22 mouse cellular contexts compared by ENCODE assay signal in the genomic region with DNA sequence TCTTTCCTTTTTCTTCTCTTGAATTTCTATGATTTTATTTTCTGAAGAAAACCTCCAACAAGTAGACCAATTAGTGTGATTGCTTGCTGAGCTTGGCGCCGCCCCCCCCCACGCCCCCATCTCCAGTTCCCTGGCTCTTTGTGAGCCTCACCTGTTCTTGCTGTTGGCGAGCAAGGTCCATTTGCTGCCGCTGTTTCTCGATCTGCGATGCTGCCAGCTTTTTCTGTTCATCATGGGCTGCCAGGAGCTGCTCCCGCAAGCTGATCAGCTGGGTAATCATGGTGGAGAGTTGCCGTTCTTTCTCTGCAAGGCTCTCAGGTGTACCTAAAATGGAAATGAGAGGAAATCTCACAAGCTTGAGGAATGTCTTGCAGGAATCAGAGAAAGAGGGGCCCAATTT.
DNase-seq lines count a peak whose midpoint lies in the region; ATAC-seq and TF ChIP-seq lines count a peak whose summit lies in the region.
"Had no signal": no experiment of that assay in that cellular context is flagged by ENCODE, and none has a peak within 500 bp of the region (broad histone marks: within the 10 kb centered on the region; RNA-seq: fewer than 3 reads in every experiment).

No protein-coding gene starts in this region.

- H3K9ac ChIP-seq in forebrain, postnatal 0 days: no peak overlapping the region
- H3K9ac ChIP-seq in kidney, embryonic 16.5 days (replicated peaks; ENCODE audit: low read length): no peak overlapping the region
- H3K9ac ChIP-seq: heart, embryonic 12.5 days; heart, embryonic 15.5 days; hindbrain, embryonic 14.5 days had no signal

- H3K9me3 ChIP-seq in forebrain, embryonic 10.5 days: no peaks in the 10 kb centered on the region
- no peaks in the 10 kb centered on the region for H3K9me3 ChIP-seq in forebrain, postnatal 0 days (ENCODE audit: low read length)
- H3K9me3 ChIP-seq in kidney, embryonic 16.5 days (ENCODE audit: low read length): no peaks in the 10 kb centered on the region
- H3K9me3 ChIP-seq: heart, embryonic 12.5 days; heart, embryonic 15.5 days had no signal

- TF ChIP-seq POLR2A in kidney, adult 2 months (IDR thresholded peaks at IDR 0.05; ENCODE audit: low read depth, low read length): no peak
- TF ChIP-seq POLR2A in brain, embryonic 14.5 days (IDR thresholded peaks at IDR 0.05; ENCODE audit: borderline replicate concordance, extremely low read depth, insufficient read depth, insufficient read length, poor library complexity, severe bottlenecking): no peak

- H3K4me2 ChIP-seq in forebrain, postnatal 0 days (ENCODE audit: low read depth): no peak overlapping the region
- no peak overlapping the region for H3K4me2 ChIP-seq in kidney, embryonic 16.5 days (replicated peaks; ENCODE audit: low read depth, low read length)
- H3K4me2 ChIP-seq: heart, embryonic 12.5 days; heart, embryonic 15.5 days; hindbrain, embryonic 14.5 days had no signal

- H3K36me3 ChIP-seq in forebrain, embryonic 10.5 days (replicated peaks): peaks cover 13% of the 10 kb centered on the region
- H3K36me3 ChIP-seq in forebrain, postnatal 0 days (ENCODE audit: insufficient read depth): no peaks in the 10 kb centered on the region
- no peaks in the 10 kb centered on the region for H3K36me3 ChIP-seq in kidney, adult 2 months (ENCODE audit: control insufficient read depth, insufficient read depth, low read length)
- H3K36me3 ChIP-seq in kidney, embryonic 16.5 days (ENCODE audit: insufficient read depth, low read length): no peaks in the 10 kb centered on the region
- H3K36me3 ChIP-seq: heart, embryonic 15.5 days had no signal

- H3K4me3 ChIP-seq in forebrain, embryonic 10.5 days: no peak overlapping the region
- H3K4me3 ChIP-seq in forebrain, postnatal 0 days (ENCODE audit: low read depth, low read length): no peak overlapping the region
- no peak overlapping the region for H3K4me3 ChIP-seq in kidney, adult 2 months (ENCODE audit: insufficient read depth, low read depth, low read length)
- no peak overlapping the region for H3K4me3 ChIP-seq in kidney, embryonic 16.5 days (ENCODE audit: low read length)
- H3K4me3 ChIP-seq: heart, embryonic 12.5 days; heart, embryonic 15.5 days had no signal

- no peak for TF ChIP-seq CTCF in forebrain, postnatal 0 days (IDR thresholded peaks at IDR 0.05; ENCODE audit: low read depth)
- TF ChIP-seq CTCF in kidney, adult 2 months (conservative IDR thresholded peaks at IDR 0.05; ENCODE audit: insufficient read depth, insufficient read length, low read depth, low read length): no peak
- no peak for TF ChIP-seq CTCF in brain, embryonic 14.5 days (IDR thresholded peaks at IDR 0.05; ENCODE audit: borderline replicate concordance, extremely low read depth, insufficient read depth, insufficient read length)

- H3K27me3 ChIP-seq in forebrain, embryonic 10.5 days (ENCODE audit: poor library complexity, severe bottlenecking): no peaks in the 10 kb centered on the region
- H3K27me3 ChIP-seq in forebrain, postnatal 0 days (ENCODE audit: insufficient read depth, low read length): no peaks in the 10 kb centered on the region
- H3K27me3 ChIP-seq in kidney, adult 2 months (replicated peaks; ENCODE audit: control insufficient read depth, insufficient read depth, low read length): no peaks in the 10 kb centered on the region
- 0 out of 2 replicates have a peak, but pooled peaks cover 2% of the 10 kb centered on the region for H3K27me3 ChIP-seq in kidney, embryonic 16.5 days (ENCODE audit: insufficient read depth, low read length)
- H3K27me3 ChIP-seq: heart, embryonic 12.5 days; heart, embryonic 15.5 days had no signal

- no peak for DNase-seq in forebrain, embryonic 10.5 days (ENCODE audit: extremely low spot score, low spot score)
- DNase-seq in forebrain, postnatal 0 days: no peak
- peak; percentile 23 for DNase-seq in kidney, adult 2 months
- peak; percentile 60 for DNase-seq in brain, embryonic 14.5 days (ENCODE audit: low read depth)
- no peak for DNase-seq in layer of hippocampus, postnatal 36 days
- DNase-seq: adrenal gland, adult 2 months; adrenal gland, postnatal 14 days; cerebellum, adult 11-12 months; cerebellum, adult 9-11 months; gastrocnemius, postnatal 10 days; heart, adult 18-20 months; heart, postnatal 14 days; heart, postnatal 4 days had no signal

- ATAC-seq in forebrain, postnatal 0 days: no peak
- ATAC-seq in kidney, embryonic 16.5 days (ENCODE audit: low FRiP score, low TSS enrichment): no peak
- ATAC-seq: CD4-positive, CD25-positive, alpha-beta regulatory T cell, adult 4 months; forebrain, embryonic 14.5 days; hindbrain, postnatal 0 days; inflammation-experienced regulatory T-cells, adult 6 months; intestine, embryonic 16.5 days had no signal

- H3K4me1 ChIP-seq in forebrain, embryonic 10.5 days: peaks cover 43% of the 10 kb centered on the region
- H3K4me1 ChIP-seq in forebrain, postnatal 0 days (ENCODE audit: insufficient read depth): 0 out of 2 replicates have a peak, but pooled peaks cover 3% of the 10 kb centered on the region
- no peaks in the 10 kb centered on the region; the same call in 1 of the 2 replicates for H3K4me1 ChIP-seq in kidney, adult 2 months (ENCODE audit: control insufficient read depth, insufficient read depth, low read length)
- H3K4me1 ChIP-seq in kidney, embryonic 16.5 days (ENCODE audit: insufficient read depth, low read length): peaks cover 2% of the 10 kb centered on the region; the same call in 1 of the 2 replicates

- WGBS in forebrain, embryonic 10.5 days: 87% methylated on average over 9 of the region's 9 CpGs
- WGBS in forebrain, postnatal 0 days: 50% methylated on average over 9 of the region's 9 CpGs
- 68% methylated on average over 9 of the region's 9 CpGs for WGBS in kidney, adult 2 months
- 79% methylated on average over 9 of the region's 9 CpGs for WGBS in kidney, embryonic 16.5 days

- H3K27ac ChIP-seq in forebrain, embryonic 10.5 days: peak overlapping the region; percentile 27; the same call in 1 of the 2 replicates
- H3K27ac ChIP-seq in forebrain, postnatal 0 days (ENCODE audit: low read depth, low read length): no peak overlapping the region
- no peak overlapping the region for H3K27ac ChIP-seq in kidney, adult 2 months (ENCODE audit: insufficient read depth, low read depth, low read length)
- no peak overlapping the region for H3K27ac ChIP-seq in kidney, embryonic 16.5 days (ENCODE audit: low read length)
- H3K27ac ChIP-seq: heart, embryonic 15.5 days; hindbrain, embryonic 14.5 days; hindbrain, postnatal 0 days had no signal

Comparison
In these comparisons a context has a peak if more than half of its experiments do, and no peak if none do; other contexts are left out.
1. DNase-seq: peak in kidney, adult 2 months (single experiment) and brain, embryonic 14.5 days (single experiment); none in forebrain, embryonic 10.5 days (single experiment), forebrain, postnatal 0 days (single experiment) and layer of hippocampus, postnatal 36 days (0 of 2).